Mouse (Mus musculus): ENCODE measurements around the gene Pwp2. TPM values are rescaled to one million over a fixed set of nuclear protein-coding genes. Genes with fewer than 3 reads are reported as not detected.

Pwp2 gene
- 6.7 and 8.7 TPM in 2 replicates for polyA plus RNA-seq (2012; rRNA removed)

DNA sequence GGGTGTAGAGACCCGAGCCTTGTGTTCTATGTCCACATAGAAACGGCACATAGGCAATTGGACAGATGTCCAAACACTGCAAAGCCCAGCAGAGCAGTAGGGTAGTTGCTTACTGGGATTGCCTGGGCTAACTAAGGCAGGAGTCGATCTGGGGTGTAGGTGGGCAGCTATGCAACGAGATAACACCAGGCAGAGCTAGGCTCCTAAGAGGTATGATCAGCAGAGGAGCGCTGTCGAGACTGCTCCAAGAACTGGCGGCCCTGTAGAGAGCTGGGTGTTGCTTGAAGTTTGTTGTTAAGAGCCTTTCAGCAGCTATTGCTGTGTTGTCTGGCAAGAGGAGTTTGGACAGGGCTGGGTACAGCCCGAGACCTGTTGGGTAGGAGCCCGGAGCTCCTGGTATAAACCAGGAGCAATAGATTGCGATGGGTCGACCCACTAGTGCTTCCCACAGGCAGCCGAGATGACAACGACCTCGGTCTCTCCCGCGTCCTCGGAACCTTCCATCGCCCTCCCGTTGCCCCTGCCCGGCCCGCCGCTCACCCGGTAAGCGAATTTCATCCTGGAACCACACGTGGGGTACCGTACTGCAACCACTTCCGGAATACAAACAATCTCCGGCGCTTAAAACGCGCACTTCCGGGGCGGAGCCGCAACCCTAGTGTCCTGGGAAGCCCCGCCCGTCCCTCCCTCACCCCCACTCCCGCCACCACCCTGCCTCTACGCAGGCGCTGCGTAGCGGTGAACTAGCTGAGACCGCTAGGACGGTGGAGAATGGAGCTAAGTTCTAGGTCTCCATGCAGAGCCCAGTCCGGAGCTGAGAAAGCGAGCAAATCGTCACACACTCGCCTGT, at the start of gene Pwp2:
Gene Pwp2 (minus strand): TSS at position 619 of the 850 bp plus-strand sequence.
- Histone ChIP-seq H3K4me1 (ENCODE audit: control insufficient read depth, insufficient read depth, low read length) (peaks cover 6% of the 10 kb centered on the region; the same call in 1 of the 2 replicates), H3K4me3 (replicated peaks; ENCODE audit: extremely low read depth, low read depth, low read length) (peak within 1 kb of the TSS; percentile 86)
- peak; percentile 86 for DNase-seq
- TF ChIP-seq CTCF (IDR thresholded peaks at IDR 0.05; ENCODE audit: insufficient read depth, low read length) (no peak), POLR2A (IDR thresholded peaks at IDR 0.05; ENCODE audit: borderline replicate concordance, extremely low read depth, low read depth, low read length) (peak; percentile 94; the same call in 1 of the 2 replicates)
- WGBS, result 1% methylated on average over 47 of the region's 47 CpGs

GRCm38 (mm10) chr10:78233756-78234155, 48.8 kb upstream of the Pwp2 start:
- DNase-seq, result no peak
- TF ChIP-seq POLR2A (IDR thresholded peaks at IDR 0.05; ENCODE audit: borderline replicate concordance, extremely low read depth, low read depth, low read length), result no peak
- no peak for TF ChIP-seq CTCF (IDR thresholded peaks at IDR 0.05; ENCODE audit: insufficient read depth, low read length)
- Histone ChIP-seq H3K4me1 (ENCODE audit: control insufficient read depth, insufficient read depth, low read length) (peaks cover 4% of the 10 kb centered on the region; the same call in 1 of the 2 replicates), H3K4me3 (replicated peaks; ENCODE audit: extremely low read depth, low read depth, low read length) (no peak overlapping the region)
- WGBS, result 66% methylated on average over 6 of the region's 6 CpGs

DNA sequence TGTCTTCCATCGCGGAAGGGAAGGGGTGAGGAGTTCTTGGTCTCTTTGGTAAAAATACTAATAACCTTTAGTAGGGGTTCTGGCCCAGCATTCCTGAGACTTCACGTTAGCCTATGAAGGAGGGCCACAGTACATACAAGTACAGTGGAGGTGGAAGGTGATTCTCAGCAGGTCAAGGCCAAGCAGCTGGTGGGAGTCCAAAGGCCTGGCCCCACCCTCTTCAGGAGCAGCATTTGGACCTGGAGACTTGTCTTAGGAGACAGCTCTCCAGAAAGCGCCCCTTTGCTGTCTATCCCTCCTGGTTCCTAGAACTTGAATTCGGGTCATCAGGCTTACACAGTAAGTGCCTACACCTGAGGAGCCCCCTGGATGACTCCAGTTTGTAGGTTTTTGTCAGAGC, 48.2 kb upstream of the Pwp2 start:
- no peak overlapping the region for H3K4me3 ChIP-seq (replicated peaks; ENCODE audit: extremely low read depth, low read depth, low read length)
- DNase-seq, result no peak
- H3K4me1 ChIP-seq (ENCODE audit: control insufficient read depth, insufficient read depth, low read length), result peaks cover 2% of the 10 kb centered on the region; the same call in 1 of the 2 replicates
- TF ChIP-seq POLR2A (IDR thresholded peaks at IDR 0.05; ENCODE audit: borderline replicate concordance, extremely low read depth, low read depth, low read length) (no peak), CTCF (IDR thresholded peaks at IDR 0.05; ENCODE audit: insufficient read depth, low read length) (no peak)
- 87% methylated on average over 5 of the region's 5 CpGs for WGBS

DNA sequence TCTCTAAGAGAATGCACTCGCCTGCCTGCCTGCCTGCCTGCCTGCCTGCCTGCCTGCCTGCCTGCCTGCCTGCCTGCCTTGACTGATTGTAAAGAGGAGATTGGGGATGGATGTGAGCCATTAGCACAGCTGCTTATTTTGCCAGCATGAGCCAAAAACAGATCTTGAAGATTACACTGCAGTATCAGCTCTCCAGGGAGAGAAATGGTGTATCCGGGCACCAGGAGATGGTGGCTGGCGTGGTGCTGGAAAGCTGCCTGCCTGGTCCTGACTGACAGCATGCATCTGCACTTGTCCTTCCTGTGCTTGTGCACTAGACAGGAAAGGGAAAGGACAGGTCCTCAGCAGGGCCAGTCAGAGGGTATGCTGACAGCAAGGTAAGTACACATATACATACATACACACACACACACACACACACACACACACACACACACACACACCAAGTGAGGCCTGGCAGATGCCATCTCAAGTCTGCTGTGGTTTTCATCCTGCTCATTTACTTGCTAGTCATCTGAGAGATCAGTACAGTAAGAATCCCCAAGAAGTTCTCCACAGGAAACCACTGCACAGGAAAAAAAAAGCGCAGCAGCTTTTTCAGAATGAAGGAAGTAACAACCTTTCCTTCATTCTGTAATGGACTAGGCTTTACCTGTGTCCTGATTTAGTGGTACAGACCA, 47.5 kb upstream of the Pwp2 start:
- 76% methylated on average over 4 of the region's 4 CpGs for WGBS
- peaks cover 2% of the 10 kb centered on the region; the same call in 1 of the 2 replicates for H3K4me1 ChIP-seq (ENCODE audit: control insufficient read depth, insufficient read depth, low read length)

DNA sequence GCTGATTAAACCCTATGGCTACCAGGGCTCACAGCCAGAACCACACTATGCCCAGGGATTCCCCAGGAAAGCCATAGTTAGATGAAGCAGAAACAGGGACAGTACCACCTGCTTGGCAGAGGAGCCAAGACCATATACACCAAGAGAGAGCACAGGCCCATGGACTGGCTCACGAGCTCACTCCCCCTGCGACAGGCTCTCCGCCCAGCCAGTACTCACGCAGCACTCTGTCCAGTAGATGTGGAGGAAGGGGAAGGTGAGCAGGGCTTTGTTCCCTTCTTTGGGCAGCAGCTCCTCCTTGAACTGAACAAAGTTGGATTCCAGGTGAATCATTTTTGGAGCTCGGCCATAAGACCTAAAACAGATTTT, 43.6 kb upstream of the Pwp2 start:
- DNase-seq, result no peak
- TF ChIP-seq POLR2A (IDR thresholded peaks at IDR 0.05; ENCODE audit: borderline replicate concordance, extremely low read depth, low read depth, low read length), result no peak
- TF ChIP-seq CTCF (IDR thresholded peaks at IDR 0.05; ENCODE audit: insufficient read depth, low read length), result no peak
- 84% methylated on average over 5 of the region's 5 CpGs for WGBS
- no peaks in the 10 kb centered on the region for H3K4me1 ChIP-seq (ENCODE audit: control insufficient read depth, insufficient read depth, low read length)
- H3K4me3 ChIP-seq (replicated peaks; ENCODE audit: extremely low read depth, low read depth, low read length), result no peak overlapping the region

More for the DNA sequence above, 47.5 kb upstream of the Pwp2 start:
- no peak for DNase-seq
- TF ChIP-seq CTCF (IDR thresholded peaks at IDR 0.05; ENCODE audit: insufficient read depth, low read length), result no peak
- no peak for TF ChIP-seq POLR2A (IDR thresholded peaks at IDR 0.05; ENCODE audit: borderline replicate concordance, extremely low read depth, low read depth, low read length)
- H3K4me3 ChIP-seq (replicated peaks; ENCODE audit: extremely low read depth, low read depth, low read length), result no peak overlapping the region

- no peak overlapping the region for H3K4me3 ChIP-seq (replicated peaks; ENCODE audit: extremely low read depth, low read depth, low read length)
- H3K4me1 ChIP-seq (ENCODE audit: control insufficient read depth, insufficient read depth, low read length), result no peaks in the 10 kb centered on the region
- DNase-seq, result no peak
- WGBS, result 68% methylated on average over 8 of the region's 8 CpGs
- no peak for TF ChIP-seq CTCF (IDR thresholded peaks at IDR 0.05; ENCODE audit: insufficient read depth, low read length)
- TF ChIP-seq POLR2A (IDR thresholded peaks at IDR 0.05; ENCODE audit: borderline replicate concordance, extremely low read depth, low read depth, low read length), result no peak
These were observed 43.1 kb upstream of the Pwp2 start for GRCm38 (mm10) chr10:78227875-78228559.

- 87% methylated on average over 6 of the region's 6 CpGs for WGBS
- Histone ChIP-seq H3K4me1 (ENCODE audit: control insufficient read depth, insufficient read depth, low read length) (no peaks in the 10 kb centered on the region), H3K4me3 (replicated peaks; ENCODE audit: extremely low read depth, low read depth, low read length) (no peak overlapping the region)
- no peak for DNase-seq
- TF ChIP-seq CTCF (IDR thresholded peaks at IDR 0.05; ENCODE audit: insufficient read depth, low read length) (no peak), POLR2A (IDR thresholded peaks at IDR 0.05; ENCODE audit: borderline replicate concordance, extremely low read depth, low read depth, low read length) (no peak)
These were observed 39.2 kb upstream of the Pwp2 start for GRCm38 (mm10) chr10:78224136-78224535.

- DNase-seq, result no peak
- TF ChIP-seq POLR2A (IDR thresholded peaks at IDR 0.05; ENCODE audit: borderline replicate concordance, extremely low read depth, low read depth, low read length) (no peak), CTCF (IDR thresholded peaks at IDR 0.05; ENCODE audit: insufficient read depth, low read length) (no peak)
- WGBS, result 55% methylated on average over 4 of the region's 4 CpGs
- Histone ChIP-seq H3K4me3 (replicated peaks; ENCODE audit: extremely low read depth, low read depth, low read length) (no peak overlapping the region), H3K4me1 (ENCODE audit: control insufficient read depth, insufficient read depth, low read length) (no peaks in the 10 kb centered on the region)
These were observed 38.0 kb upstream of the Pwp2 start for GRCm38 (mm10) chr10:78222908-78223307.

GRCm38 (mm10) chr10:78221315-78221714, 36.4 kb upstream of the Pwp2 start:
- 91% methylated on average over 7 of the region's 7 CpGs for WGBS
- H3K4me1 ChIP-seq (ENCODE audit: control insufficient read depth, insufficient read depth, low read length), result no peaks in the 10 kb centered on the region
- no peak for DNase-seq
- no peak overlapping the region for H3K4me3 ChIP-seq (replicated peaks; ENCODE audit: extremely low read depth, low read depth, low read length)
- no peak for TF ChIP-seq CTCF (IDR thresholded peaks at IDR 0.05; ENCODE audit: insufficient read depth, low read length)
- no peak for TF ChIP-seq POLR2A (IDR thresholded peaks at IDR 0.05; ENCODE audit: borderline replicate concordance, extremely low read depth, low read depth, low read length)
